ENCODE assay signal across 11 mouse cellular contexts in the genomic region with DNA sequence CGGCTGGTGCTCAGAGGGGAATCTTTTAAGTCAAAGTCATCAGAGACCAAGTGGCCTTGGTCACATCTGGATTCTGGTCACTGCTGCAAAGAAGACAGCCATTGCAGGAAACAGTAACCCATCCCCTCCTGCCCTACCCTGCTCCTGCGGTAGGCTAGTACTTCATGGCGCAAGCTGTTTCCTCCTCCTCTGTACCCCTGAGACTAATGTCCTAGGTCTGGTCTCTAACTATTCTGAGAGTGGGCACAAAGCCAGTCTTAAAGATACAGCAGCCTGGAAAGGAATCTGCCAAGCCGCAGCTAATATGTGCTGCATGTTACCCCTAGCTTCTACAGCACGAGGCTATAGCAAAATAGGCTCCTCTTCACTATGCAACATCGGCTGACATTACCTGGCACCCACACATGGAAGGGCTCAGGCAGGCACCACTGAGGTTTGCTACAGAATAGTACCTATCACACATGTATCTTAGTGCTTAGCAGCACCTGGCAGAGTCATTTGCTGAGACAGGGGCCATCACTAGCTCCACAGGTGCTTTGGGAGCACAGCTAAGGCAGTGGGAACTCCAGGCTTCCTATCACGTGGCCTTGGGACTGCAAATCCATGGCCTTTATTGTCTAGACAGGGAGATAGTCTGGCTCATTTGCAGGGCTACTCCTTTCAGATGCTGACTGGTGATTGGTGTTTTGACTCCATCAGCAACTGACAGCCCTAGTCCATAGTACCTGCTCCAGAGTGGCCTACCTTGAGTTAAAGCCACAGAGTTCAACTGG. TPM values are rescaled to one million over a fixed set of nuclear protein-coding genes. Genes with fewer than 3 reads are reported as not detected.
A peak's percentile ranks its signal among the peaks of the same experiment; 100 is the strongest.
DNase-seq lines count a peak whose midpoint lies in the region; ATAC-seq and TF ChIP-seq lines count a peak whose summit lies in the region.
"Had no signal": no experiment of that assay in that cellular context is flagged by ENCODE, and none has a peak within 500 bp of the region (broad histone marks: within the 10 kb centered on the region; RNA-seq: fewer than 3 reads in every experiment).

No protein-coding gene starts in this region.

- H3K27me3 ChIP-seq in stomach, embryonic 14.5 days (ENCODE audit: control insufficient read depth, insufficient read depth, low read length) = no peaks in the 10 kb centered on the region
- no peaks in the 10 kb centered on the region for H3K27me3 ChIP-seq in stomach, postnatal 0 days (ENCODE audit: control insufficient read depth, insufficient read depth, low read length)
- H3K27me3 ChIP-seq in stomach, embryonic 15.5 days (replicated peaks) = no peaks in the 10 kb centered on the region
- H3K27me3 ChIP-seq: lung, embryonic 15.5 days had no signal

- no peak overlapping the region for H3K4me3 ChIP-seq in stomach, embryonic 14.5 days (ENCODE audit: low read depth, low read length)
- H3K4me3 ChIP-seq in stomach, postnatal 0 days (ENCODE audit: low read depth, low read length) = no peak overlapping the region
- no peak overlapping the region for H3K4me3 ChIP-seq in stomach, embryonic 15.5 days (replicated peaks)
- H3K4me3 ChIP-seq: lung, embryonic 15.5 days had no signal

- H3K4me2 ChIP-seq in stomach, embryonic 14.5 days (replicated peaks; ENCODE audit: low read depth, low read length) = no peak overlapping the region
- H3K4me2 ChIP-seq in stomach, postnatal 0 days (replicated peaks; ENCODE audit: low read depth) = no peak overlapping the region
- no peak overlapping the region for H3K4me2 ChIP-seq in stomach, embryonic 15.5 days
- H3K4me2 ChIP-seq: lung, embryonic 15.5 days had no signal

- peak; percentile 46; the same call in 1 of the 2 replicates for ATAC-seq in stomach, embryonic 14.5 days (ENCODE audit: insufficient number of reproducible peaks, insufficient read depth, low FRiP score, low read depth)
- ATAC-seq in stomach, postnatal 0 days (ENCODE audit: low FRiP score, low TSS enrichment) = no peak
- peak; percentile 25; the same call in 1 of the 2 replicates for ATAC-seq in stomach, embryonic 15.5 days (ENCODE audit: insufficient read depth, low FRiP score, low read depth)
- no peak for ATAC-seq in erythroblast, adult 5-6 weeks (replicated peaks; ENCODE audit: low FRiP score, poor library complexity, severe bottlenecking)

- DNase-seq in heart, adult 18-20 months = peak; percentile 71 to 81
- DNase-seq in heart, postnatal 25 days (ENCODE audit: low spot score) = no peak
- DNase-seq in stomach, postnatal 0 days (ENCODE audit: low spot score) = no peak
- DNase-seq in heart, postnatal 4 days = peak; percentile 42
- DNase-seq in urinary bladder, postnatal 14 days (ENCODE audit: low spot score) = no peak
- DNase-seq: cerebellum, adult 9-10 months; right cerebral cortex, postnatal 4 days had no signal

- H3K36me3 ChIP-seq in stomach, embryonic 14.5 days (ENCODE audit: control insufficient read depth, insufficient read depth, low read length) = no peaks in the 10 kb centered on the region
- H3K36me3 ChIP-seq in stomach, postnatal 0 days (ENCODE audit: control insufficient read depth, insufficient read depth, low read length) = no peaks in the 10 kb centered on the region
- no peaks in the 10 kb centered on the region for H3K36me3 ChIP-seq in stomach, embryonic 15.5 days
- H3K36me3 ChIP-seq: lung, embryonic 15.5 days had no signal

- H3K9me3 ChIP-seq in stomach, embryonic 14.5 days (ENCODE audit: control insufficient read depth, low read depth, low read length) = no peaks in the 10 kb centered on the region
- H3K9me3 ChIP-seq in stomach, postnatal 0 days (ENCODE audit: control insufficient read depth, low read length) = no peaks in the 10 kb centered on the region
- H3K9me3 ChIP-seq in stomach, embryonic 15.5 days = no peaks in the 10 kb centered on the region
- H3K9me3 ChIP-seq: lung, embryonic 15.5 days had no signal

- H3K4me1 ChIP-seq in stomach, embryonic 14.5 days (ENCODE audit: control insufficient read depth, insufficient read depth, low read length) = peaks cover 19% of the 10 kb centered on the region
- no peaks in the 10 kb centered on the region; the same call in 1 of the 2 replicates for H3K4me1 ChIP-seq in stomach, postnatal 0 days (replicated peaks; ENCODE audit: control insufficient read depth, insufficient read depth)
- peaks cover 20% of the 10 kb centered on the region for H3K4me1 ChIP-seq in stomach, embryonic 15.5 days

- H3K27ac ChIP-seq in stomach, embryonic 14.5 days (ENCODE audit: low read length) = no peak overlapping the region
- H3K27ac ChIP-seq in stomach, postnatal 0 days (replicated peaks) = no peak overlapping the region
- no peak overlapping the region for H3K27ac ChIP-seq in stomach, embryonic 15.5 days
- H3K27ac ChIP-seq: lung, embryonic 15.5 days had no signal

- WGBS in stomach, embryonic 14.5 days = 68% methylated on average over 7 of the region's 7 CpGs
- WGBS in stomach, postnatal 0 days = 59% methylated on average over 7 of the region's 7 CpGs
- 53% methylated on average over 7 of the region's 7 CpGs for WGBS in stomach, embryonic 15.5 days

- TF ChIP-seq CTCF in stomach, postnatal 0 days (IDR thresholded peaks at IDR 0.05; ENCODE audit: low read depth) = no peak

- TF ChIP-seq EP300 in stomach, postnatal 0 days (optimal IDR thresholded peaks at IDR 0.05) = no peak

- H3K9ac ChIP-seq in stomach, embryonic 14.5 days (replicated peaks; ENCODE audit: low read depth, low read length) = no peak overlapping the region
- no peak overlapping the region for H3K9ac ChIP-seq in stomach, postnatal 0 days (ENCODE audit: low read length)
- no peak overlapping the region for H3K9ac ChIP-seq in stomach, embryonic 15.5 days
- H3K9ac ChIP-seq: lung, embryonic 15.5 days had no signal

- intact Hi-C loops in heart, postnatal 25 days (cut with DNase I) = no loop called here

RNA-seq across cellular contexts. Expression of gene Ankrd44, which starts 13.7 kb away (rescaled TPM):
- total RNA-seq in heart, adult 18-20 months (2021) = 10 to 100 TPM in 1 of 2 experiments, 1 to 10 TPM in 1; 7.5 to 15.7 TPM
- total RNA-seq in heart, postnatal 25 days (2021) = 10 to 100 TPM; 12.1 to 12.8 TPM
- polyA plus RNA-seq in stomach, embryonic 14.5 days (2014; fragmentation: Nextera tagmentation; extraction: Ambion mirVana) = 22.5 and 23.7 TPM in 2 replicates
- polyA plus RNA-seq in stomach, postnatal 0 days (2015; fragmentation: Nextera tagmentation; extraction: Ambion mirVana) = 7.8 and 8.7 TPM in 2 replicates
- 10 to 100 TPM; 18.0 to 20.9 TPM for total RNA-seq in heart, postnatal 4 days (2021)
- 11.2 and 11.8 TPM in 2 replicates for polyA plus RNA-seq in stomach, embryonic 15.5 days (2015; fragmentation: Nextera tagmentation; extraction: Ambion mirVana)
- total RNA-seq in erythroblast, adult 5-6 weeks (2015; ENCODE audit: low replicate concordance) = 29.7 and 41.7 TPM in 2 replicates
- total RNA-seq in erythroblast, adult 5-6 weeks (2017; ENCODE audit: low replicate concordance) = 18.0 and 26.7 TPM in 2 replicates

Comparison
In these comparisons a context has a peak if more than half of its experiments do, and no peak if none do; other contexts are left out.
1. DNase-seq: peak in heart, adult 18-20 months (2 of 2) and heart, postnatal 4 days (single experiment); none in heart, postnatal 25 days (single experiment), stomach, postnatal 0 days (single experiment) and urinary bladder, postnatal 14 days (single experiment).
2. ATAC-seq: peak in stomach, embryonic 14.5 days (single experiment) and stomach, embryonic 15.5 days (single experiment); none in stomach, postnatal 0 days (single experiment) and erythroblast, adult 5-6 weeks (single experiment).